Mouse (Mus musculus) layer of hippocampus, adult 2 months (tissue): Measurements from ENCODE around the gene Ell3. TPM values are rescaled to one million over a fixed set of nuclear protein-coding genes. Genes with fewer than 3 reads are reported as not detected.

Experiments
- DNase-seq, 2 experiments: peaks; one replicate each; pipeline ENCODE4 v3.0.0; 2022; ENCODE audit warnings: low spot score in 2 of 2
- H3K27ac ChIP-seq: fragments of 200-600 bp; 2 replicates; pipeline ENCODE4 v1.8.1; 2022
- H3K4me3 ChIP-seq: fragments of 200-600 bp; 2 replicates; pipeline ENCODE4 v1.8.1; 2022; ENCODE audit warnings: mild to moderate bottlenecking
- CTCF ChIP-seq: fragments of 200-600 bp; conservative IDR thresholded peaks from 2 replicates; pipeline ENCODE4 v1.8.1; 2022; ENCODE audit warnings: antibody characterized with exemption, mild to moderate bottlenecking, moderate library complexity
- microRNA-seq, 2 experiments: library from miRNA; unstranded; fragments of <30 nt; microRNA quantifications; one replicate each; pipeline ENCODE4 v1.2.0; 2021
- total RNA-seq, 2 experiments: library from RNA; stranded (reverse); gene quantifications; 2 replicates each; pipeline ENCODE4 v1.2.3; 2021

Gene Ell3
- total RNA-seq, 2 experiments from 2014 or later, result not detected

DNA sequence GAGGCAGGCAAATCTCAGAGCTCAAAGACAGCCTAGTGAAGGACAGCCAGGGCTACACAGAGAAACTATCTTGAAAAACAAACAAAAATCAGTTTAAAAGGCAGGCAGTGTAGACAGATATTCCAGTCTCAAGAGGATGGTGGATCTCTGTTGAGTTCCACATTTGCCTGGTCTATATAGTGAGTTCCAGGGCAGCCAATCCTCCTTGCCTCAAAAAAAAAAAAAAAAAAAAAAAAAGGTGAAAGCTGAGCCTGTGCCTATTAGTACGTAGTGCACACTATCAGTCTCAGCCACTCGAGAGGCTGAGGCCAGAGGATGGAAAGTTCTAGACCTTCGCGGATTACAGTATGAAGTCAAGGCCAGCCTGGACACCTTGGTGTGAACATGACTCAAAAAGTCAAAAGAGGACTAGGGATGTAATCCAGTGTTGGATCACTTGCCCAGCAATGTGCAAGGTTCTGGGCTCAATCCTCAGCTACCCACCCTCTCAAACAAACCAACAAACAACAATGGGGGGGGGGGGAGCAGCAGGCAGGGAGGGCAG is 31.2 kb downstream of the Ell3 start:
- Histone ChIP-seq H3K27ac (peak overlapping the region; percentile 98), H3K4me3 (peak overlapping the region; percentile 100)
- peak in 1 of 2 experiments; percentile 11 for DNase-seq
- TF ChIP-seq CTCF, result no peak

DNA sequence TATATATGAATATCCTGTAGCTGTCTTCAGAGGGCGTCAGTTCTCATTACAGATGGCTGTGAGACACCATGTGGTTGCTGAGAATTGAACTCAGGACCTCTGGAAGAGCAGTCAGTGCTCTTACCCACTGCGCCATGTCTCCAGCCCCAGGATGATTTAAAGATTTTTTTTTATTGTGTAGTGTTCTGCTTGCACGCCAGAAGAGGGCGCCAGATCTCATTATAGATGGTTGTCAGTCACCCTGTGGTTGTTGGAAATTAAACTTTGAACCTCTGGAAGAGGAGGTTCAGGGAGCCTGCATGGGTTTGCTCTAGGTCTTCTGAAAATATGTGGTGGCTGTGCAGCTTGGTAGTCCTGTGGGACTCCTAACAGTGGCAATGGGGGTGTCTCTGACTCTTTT is 35.9 kb downstream of the Ell3 start:
- Histone ChIP-seq H3K4me3 (no peak overlapping the region), H3K27ac (no peak overlapping the region)
- no peak for DNase-seq
- TF ChIP-seq CTCF, result peak; percentile 77

DNA sequence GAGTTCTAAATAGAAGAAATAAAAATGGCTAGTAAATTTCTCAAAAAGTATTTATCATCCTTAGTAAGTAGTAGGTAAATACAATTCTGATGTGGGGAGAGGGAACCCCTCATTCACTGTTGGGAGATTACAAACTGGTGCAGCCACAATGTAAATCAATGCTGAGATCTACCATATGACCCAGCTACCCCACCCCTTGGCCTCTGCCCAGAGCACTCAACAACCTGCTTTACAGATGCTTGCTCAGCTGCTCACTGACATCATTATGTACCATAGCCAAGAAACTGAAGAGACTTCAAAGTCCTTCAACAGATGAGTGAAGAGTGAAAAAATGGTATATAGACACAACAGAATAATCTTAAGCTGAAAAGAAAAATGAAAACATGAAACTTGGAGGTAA is 40.8 kb downstream of the Ell3 start:
- DNase-seq, result no peak
- no peak overlapping the region for H3K4me3 ChIP-seq
- no peak for TF ChIP-seq CTCF
- no peak overlapping the region for H3K27ac ChIP-seq

DNA sequence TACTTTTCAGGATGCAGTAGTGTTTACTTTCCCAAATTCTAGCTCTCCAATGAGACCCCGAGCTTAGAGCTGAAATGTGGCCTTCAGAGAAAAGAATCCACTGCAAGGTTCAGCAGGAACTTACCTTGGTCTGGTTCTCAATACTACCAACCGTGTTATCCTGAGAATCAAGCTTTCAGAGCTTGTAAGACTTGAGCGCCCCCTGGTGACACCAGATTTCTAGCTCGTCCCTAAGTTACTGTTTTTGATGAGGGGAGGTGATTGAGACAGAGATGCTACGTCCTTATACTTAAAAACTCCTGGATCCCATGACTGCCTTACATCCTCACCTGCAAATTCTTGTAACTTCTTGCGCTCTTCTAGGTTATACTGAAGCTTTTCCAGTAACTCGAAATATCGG is 47.5 kb downstream of the Ell3 start:
- DNase-seq, result peak; percentile 77 to 91
- peak; percentile 88 for TF ChIP-seq CTCF
- no peak overlapping the region for H3K4me3 ChIP-seq
- H3K27ac ChIP-seq, result no peak overlapping the region

Small RNAs within 50 kb of the gene (microRNA-seq; reads per million reads assigned to microRNA genes)
- 0 reads per million in 2 experiments for gene Gm22953

Other genes starting within 250 kb of the Ell3 start
- gene Trp53bp1, start 172.9 kb downstream of the Ell3 start, total RNA-seq, result 100 to 1,000 TPM; 148 to 162 TPM
- 100 to 1,000 TPM; 622 to 629 TPM for gene Map1a, start 154.7 kb downstream of the Ell3 start, total RNA-seq
- gene Ppip5k1, start 88.9 kb downstream of the Ell3 start, total RNA-seq, result 100 to 1,000 TPM; 106 to 110 TPM
- 100 to 1,000 TPM; 360 to 396 TPM for gene Ckmt1, start 86.6 kb downstream of the Ell3 start, total RNA-seq
- gene Strc, start 57.1 kb downstream of the Ell3 start, total RNA-seq, result under 1 TPM; 0.46 to 0.69 TPM
- gene Pdia3, start 30.5 kb downstream of the Ell3 start, total RNA-seq, result 100 to 1,000 TPM; 170 to 193 TPM
- gene Catsper2, start 30.5 kb downstream of the Ell3 start, total RNA-seq, result 1 to 10 TPM; 5.3 TPM
- 100 to 1,000 TPM; 146 to 155 TPM for gene Serf2, start 4.9 kb upstream of the Ell3 start, total RNA-seq
- 10 to 100 TPM; 17.6 to 18.2 TPM for gene Hypk, start 9.0 kb upstream of the Ell3 start, total RNA-seq
- gene Serinc4, start 12.5 kb upstream of the Ell3 start, total RNA-seq, result under 1 TPM; 0.47 to 0.82 TPM
- 10 to 100 TPM; 45.3 to 47.2 TPM for gene Mfap1b, start 29.8 kb upstream of the Ell3 start, total RNA-seq
- gene Mfap1a, start 62.4 kb upstream of the Ell3 start, total RNA-seq, result 10 to 100 TPM; 31.4 to 34.0 TPM
- 1 to 10 TPM; 2.6 to 2.8 TPM for gene Wdr76, start 62.4 kb upstream of the Ell3 start, total RNA-seq